Mouse (Mus musculus): Measurements from ENCODE around the gene Ccr1l1. TPM values are rescaled to one million over a fixed set of nuclear protein-coding genes. Genes with fewer than 3 reads are reported as not detected.

Gene Ccr1l1
- polyA plus RNA-seq, 1 experiment from 2014 or later: not detected

DNA sequence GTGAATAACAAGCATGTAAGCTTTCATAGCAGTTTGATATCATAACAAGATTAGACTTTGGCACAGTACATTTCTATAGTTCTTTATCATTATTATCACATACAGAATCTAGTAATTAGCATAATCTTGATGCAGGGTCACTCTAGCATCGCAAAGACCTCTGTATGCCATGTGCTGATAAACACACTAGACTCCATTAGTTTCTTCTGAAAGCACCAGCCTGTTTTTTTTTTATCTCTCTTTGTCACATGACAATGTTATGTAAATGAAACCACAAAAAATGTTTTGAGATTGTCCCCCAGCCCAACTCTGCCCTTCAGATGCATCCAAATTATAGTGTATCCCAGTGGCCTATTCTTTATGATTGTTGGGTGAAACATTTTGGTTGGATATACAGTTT, 30.4 kb downstream of the Ccr1l1 start:
- no peaks in the 10 kb centered on the region for H3K4me1 ChIP-seq (ENCODE audit: control insufficient read depth, insufficient read depth, low read length)
- ATAC-seq (ENCODE audit: low FRiP score, low TSS enrichment): no peak
- 71% methylated on average over 1 of the region's 1 CpGs for WGBS
- no peaks in the 10 kb centered on the region for H3K9me3 ChIP-seq (ENCODE audit: control insufficient read depth, low read length)
- H3K4me3 ChIP-seq (ENCODE audit: low read length): no peak overlapping the region
- H3K4me2 ChIP-seq (replicated peaks; ENCODE audit: low read depth, low read length): no peak overlapping the region
- H3K27ac ChIP-seq (ENCODE audit: low read depth, low read length): no peak overlapping the region
- H3K36me3 ChIP-seq (ENCODE audit: control insufficient read depth, insufficient read depth, low read length): no peaks in the 10 kb centered on the region
- H3K9ac ChIP-seq (ENCODE audit: low read depth, low read length): no peak overlapping the region
- no peaks in the 10 kb centered on the region for H3K27me3 ChIP-seq (ENCODE audit: control insufficient read depth, insufficient read depth, low read length)

DNA sequence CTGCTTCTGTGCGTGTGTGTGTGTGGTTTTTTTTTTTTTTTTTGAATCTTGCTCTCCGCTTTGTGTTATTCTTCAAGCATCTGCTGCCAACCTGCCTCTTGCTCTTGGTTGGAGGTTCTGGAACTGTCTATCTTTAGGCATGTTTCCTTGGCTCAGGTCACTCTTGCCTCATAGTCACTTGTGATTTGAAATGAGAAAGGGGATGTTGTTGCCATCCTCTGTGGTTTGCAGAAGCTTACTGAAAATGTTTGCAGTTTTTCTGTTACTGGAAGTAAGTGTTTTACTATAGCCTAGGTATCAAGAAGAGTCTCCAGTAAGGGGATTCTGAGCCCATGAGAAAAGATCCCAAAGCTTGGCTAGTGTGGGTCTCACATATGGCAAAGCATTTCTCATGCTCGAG, 36.2 kb downstream of the Ccr1l1 start:
- H3K4me3 ChIP-seq (ENCODE audit: low read length): no peak overlapping the region
- H3K4me1 ChIP-seq (ENCODE audit: control insufficient read depth, insufficient read depth, low read length): no peaks in the 10 kb centered on the region
- H3K9ac ChIP-seq (ENCODE audit: low read depth, low read length): no peak overlapping the region
- H3K36me3 ChIP-seq (ENCODE audit: control insufficient read depth, insufficient read depth, low read length): no peaks in the 10 kb centered on the region
- H3K27me3 ChIP-seq (ENCODE audit: control insufficient read depth, insufficient read depth, low read length): no peaks in the 10 kb centered on the region
- 86% methylated on average over 3 of the region's 3 CpGs for WGBS
- no peaks in the 10 kb centered on the region for H3K9me3 ChIP-seq (ENCODE audit: control insufficient read depth, low read length)
- no peak for ATAC-seq (ENCODE audit: low FRiP score, low TSS enrichment)
- no peak overlapping the region for H3K4me2 ChIP-seq (replicated peaks; ENCODE audit: low read depth, low read length)
- no peak overlapping the region for H3K27ac ChIP-seq (ENCODE audit: low read depth, low read length)

DNA sequence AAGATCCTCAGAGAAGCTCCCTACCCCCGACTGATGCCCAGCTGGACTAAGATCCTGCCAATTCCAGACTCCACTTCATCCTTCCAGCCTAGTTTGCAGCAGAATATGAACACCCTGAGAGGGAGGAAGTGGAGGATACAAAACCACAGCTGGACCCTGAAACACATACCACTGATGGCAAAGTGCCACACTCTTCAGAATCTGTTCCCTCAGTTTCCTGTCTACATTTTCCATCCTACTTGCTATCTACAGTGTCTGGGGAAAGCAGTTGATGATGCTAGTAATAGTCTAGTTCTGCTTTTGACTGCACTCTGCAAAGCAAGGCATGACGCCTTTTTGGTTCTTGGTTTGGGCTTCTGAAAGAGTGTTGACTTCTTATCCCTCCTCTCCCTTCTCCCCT, 36.9 kb downstream of the Ccr1l1 start:
- Histone ChIP-seq H3K36me3 (ENCODE audit: control insufficient read depth, insufficient read depth, low read length) (no peaks in the 10 kb centered on the region), H3K27me3 (ENCODE audit: control insufficient read depth, insufficient read depth, low read length) (no peaks in the 10 kb centered on the region), H3K4me2 (replicated peaks; ENCODE audit: low read depth, low read length) (no peak overlapping the region), H3K27ac (ENCODE audit: low read depth, low read length) (no peak overlapping the region), H3K9me3 (ENCODE audit: control insufficient read depth, low read length) (no peaks in the 10 kb centered on the region), H3K9ac (ENCODE audit: low read depth, low read length) (no peak overlapping the region), H3K4me1 (ENCODE audit: control insufficient read depth, insufficient read depth, low read length) (no peaks in the 10 kb centered on the region), H3K4me3 (ENCODE audit: low read length) (no peak overlapping the region)
- WGBS: 81% methylated on average over 2 of the region's 2 CpGs
- ATAC-seq (ENCODE audit: low FRiP score, low TSS enrichment): no peak

DNA sequence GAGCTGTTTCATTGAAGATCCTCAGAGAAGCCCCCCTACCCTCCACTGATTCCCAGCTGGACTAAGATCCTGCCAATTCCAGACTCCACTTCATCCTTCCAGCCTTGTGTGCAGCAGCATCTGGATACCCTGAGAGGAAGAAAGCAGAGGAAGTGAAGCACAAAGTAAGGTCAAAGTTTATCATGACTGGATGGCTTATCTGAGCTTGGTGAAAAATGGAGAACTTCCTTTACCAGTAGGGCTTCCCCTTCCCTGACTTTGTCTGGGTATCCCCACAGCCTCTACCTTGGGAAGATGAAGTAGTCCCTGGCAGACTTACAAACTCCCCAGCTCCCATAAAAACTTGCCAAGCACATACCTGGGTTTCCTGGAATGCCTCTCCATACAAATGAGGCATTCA, 37.6 kb downstream of the Ccr1l1 start:
- no peak overlapping the region for H3K9ac ChIP-seq (ENCODE audit: low read depth, low read length)
- H3K4me1 ChIP-seq (ENCODE audit: control insufficient read depth, insufficient read depth, low read length): no peaks in the 10 kb centered on the region
- no peaks in the 10 kb centered on the region for H3K27me3 ChIP-seq (ENCODE audit: control insufficient read depth, insufficient read depth, low read length)
- no peaks in the 10 kb centered on the region for H3K9me3 ChIP-seq (ENCODE audit: control insufficient read depth, low read length)
- no peak overlapping the region for H3K27ac ChIP-seq (ENCODE audit: low read depth, low read length)
- no peak for ATAC-seq (ENCODE audit: low FRiP score, low TSS enrichment)
- no peak overlapping the region for H3K4me3 ChIP-seq (ENCODE audit: low read length)
- no peak overlapping the region for H3K4me2 ChIP-seq (replicated peaks; ENCODE audit: low read depth, low read length)
- no peaks in the 10 kb centered on the region for H3K36me3 ChIP-seq (ENCODE audit: control insufficient read depth, insufficient read depth, low read length)

DNA sequence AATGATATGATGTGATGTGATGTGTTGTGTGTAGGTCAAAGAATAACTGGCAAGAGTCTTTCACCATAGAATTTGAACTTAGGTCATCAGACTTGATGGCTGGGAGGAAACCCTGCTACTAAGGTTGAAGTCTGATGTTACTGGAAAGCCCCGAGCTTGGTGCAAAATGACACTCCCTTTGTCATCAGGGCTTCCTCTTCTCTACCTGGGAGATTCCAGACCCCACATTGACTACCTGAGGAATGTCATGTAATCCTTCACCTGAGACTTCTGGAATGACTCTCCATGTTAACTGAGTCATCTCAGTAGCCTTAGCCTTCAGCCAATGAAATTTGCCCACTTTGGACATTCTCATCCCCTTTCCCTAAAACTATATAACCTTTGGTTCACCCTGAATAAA, 38.0 kb downstream of the Ccr1l1 start:
- Histone ChIP-seq H3K36me3 (ENCODE audit: control insufficient read depth, insufficient read depth, low read length) (no peaks in the 10 kb centered on the region), H3K27ac (ENCODE audit: low read depth, low read length) (no peak overlapping the region), H3K9ac (ENCODE audit: low read depth, low read length) (no peak overlapping the region), H3K9me3 (ENCODE audit: control insufficient read depth, low read length) (no peaks in the 10 kb centered on the region), H3K4me1 (ENCODE audit: control insufficient read depth, insufficient read depth, low read length) (no peaks in the 10 kb centered on the region), H3K4me3 (ENCODE audit: low read length) (no peak overlapping the region), H3K27me3 (ENCODE audit: control insufficient read depth, insufficient read depth, low read length) (no peaks in the 10 kb centered on the region), H3K4me2 (replicated peaks; ENCODE audit: low read depth, low read length) (no peak overlapping the region)
- WGBS: 50% methylated on average over 1 of the region's 1 CpGs
- no peak for ATAC-seq (ENCODE audit: low FRiP score, low TSS enrichment)

DNA sequence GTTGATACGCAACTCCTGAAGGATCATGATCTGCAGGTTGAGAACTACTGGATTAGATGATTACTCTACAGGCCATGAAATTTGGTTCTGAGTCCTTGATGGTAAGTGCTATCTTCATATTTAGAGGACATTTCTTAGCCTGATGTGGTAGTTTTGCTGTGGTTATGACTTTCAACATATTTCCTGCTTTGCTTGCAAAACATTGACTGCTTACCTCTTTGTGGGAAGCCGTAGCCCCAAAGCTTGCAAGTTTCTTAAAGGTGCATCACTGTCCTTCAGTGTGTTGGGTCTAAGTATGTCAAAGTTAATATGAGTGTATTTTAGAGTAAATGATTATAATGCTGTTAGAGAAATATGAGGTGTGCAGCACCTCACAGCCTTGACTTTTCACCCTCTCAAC, 40.2 kb downstream of the Ccr1l1 start:
- Histone ChIP-seq H3K4me1 (ENCODE audit: control insufficient read depth, insufficient read depth, low read length) (no peaks in the 10 kb centered on the region), H3K36me3 (ENCODE audit: control insufficient read depth, insufficient read depth, low read length) (no peaks in the 10 kb centered on the region), H3K4me3 (ENCODE audit: low read length) (no peak overlapping the region), H3K27ac (ENCODE audit: low read depth, low read length) (no peak overlapping the region), H3K4me2 (replicated peaks; ENCODE audit: low read depth, low read length) (no peak overlapping the region), H3K9me3 (ENCODE audit: control insufficient read depth, low read length) (no peaks in the 10 kb centered on the region), H3K9ac (ENCODE audit: low read depth, low read length) (no peak overlapping the region), H3K27me3 (ENCODE audit: control insufficient read depth, insufficient read depth, low read length) (no peaks in the 10 kb centered on the region)
- ATAC-seq (ENCODE audit: low FRiP score, low TSS enrichment): no peak
- 92% methylated on average over 2 of the region's 2 CpGs for WGBS

DNA sequence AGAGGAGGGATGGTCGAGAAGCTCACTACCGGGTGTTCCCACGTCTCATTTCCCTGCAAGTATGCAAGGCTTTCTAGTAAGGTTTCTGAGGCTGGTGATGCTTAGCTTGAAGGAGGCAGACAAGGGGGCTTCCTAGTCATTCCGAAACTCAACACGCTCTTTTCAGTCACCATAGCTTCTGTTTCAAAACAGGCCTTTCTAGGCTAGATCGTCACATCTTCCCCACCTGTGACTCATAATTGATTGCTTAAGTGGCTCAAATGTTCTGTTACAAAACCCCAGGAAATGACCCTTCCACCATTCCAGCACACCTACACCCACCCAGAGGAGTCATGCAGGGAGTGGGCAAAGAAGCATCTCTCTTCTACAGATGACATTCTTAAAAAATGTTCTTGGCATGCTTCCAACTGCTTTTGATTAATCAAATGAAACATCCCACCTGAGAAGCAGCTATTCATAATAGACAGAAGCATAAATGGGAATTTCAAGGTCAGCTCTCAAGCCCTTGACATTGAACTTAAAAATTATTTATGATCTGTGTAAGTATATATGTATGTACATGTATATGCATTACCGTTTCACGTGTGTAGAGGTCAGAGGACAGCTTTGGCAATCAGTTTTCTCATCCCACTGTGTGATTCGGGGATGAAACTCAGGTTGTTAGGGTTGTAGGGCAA, 41.5 kb downstream of the Ccr1l1 start:
- no peaks in the 10 kb centered on the region for H3K9me3 ChIP-seq (ENCODE audit: control insufficient read depth, low read length)
- no peak overlapping the region for H3K4me2 ChIP-seq (replicated peaks; ENCODE audit: low read depth, low read length)
- no peak for ATAC-seq (ENCODE audit: low FRiP score, low TSS enrichment)
- H3K36me3 ChIP-seq (ENCODE audit: control insufficient read depth, insufficient read depth, low read length): no peaks in the 10 kb centered on the region
- H3K4me3 ChIP-seq (ENCODE audit: low read length): no peak overlapping the region
- H3K9ac ChIP-seq (ENCODE audit: low read depth, low read length): no peak overlapping the region
- no peaks in the 10 kb centered on the region for H3K27me3 ChIP-seq (ENCODE audit: control insufficient read depth, insufficient read depth, low read length)
- H3K27ac ChIP-seq (ENCODE audit: low read depth, low read length): no peak overlapping the region
- 82% methylated on average over 9 of the region's 9 CpGs for WGBS
- no peaks in the 10 kb centered on the region for H3K4me1 ChIP-seq (ENCODE audit: control insufficient read depth, insufficient read depth, low read length)

DNA sequence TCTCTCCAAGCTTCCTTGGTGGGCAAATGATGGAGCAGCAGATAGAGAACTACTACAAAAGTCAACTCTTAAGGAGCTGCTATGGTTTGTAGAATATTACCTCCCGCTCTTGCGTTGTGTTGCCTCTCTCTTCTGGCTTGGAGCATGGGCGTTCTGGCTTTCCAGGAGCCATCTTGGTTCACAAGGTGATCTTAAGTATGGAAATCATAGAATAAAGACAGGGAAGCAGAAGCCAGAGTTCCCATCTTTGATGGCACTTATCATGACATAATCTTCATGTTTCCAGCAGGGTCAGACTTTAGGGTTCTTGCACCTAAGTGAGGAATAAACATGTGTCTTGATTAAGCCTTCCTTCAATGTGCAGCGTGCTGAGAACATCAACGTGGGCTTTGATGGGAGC, 42.4 kb downstream of the Ccr1l1 start:
- H3K9me3 ChIP-seq (ENCODE audit: control insufficient read depth, low read length): no peaks in the 10 kb centered on the region
- H3K27ac ChIP-seq (ENCODE audit: low read depth, low read length): no peak overlapping the region
- no peaks in the 10 kb centered on the region for H3K4me1 ChIP-seq (ENCODE audit: control insufficient read depth, insufficient read depth, low read length)
- no peak for ATAC-seq (ENCODE audit: low FRiP score, low TSS enrichment)
- WGBS: 95% methylated on average over 5 of the region's 5 CpGs
- H3K4me3 ChIP-seq (ENCODE audit: low read length): no peak overlapping the region
- H3K27me3 ChIP-seq (ENCODE audit: control insufficient read depth, insufficient read depth, low read length): no peaks in the 10 kb centered on the region
- H3K9ac ChIP-seq (ENCODE audit: low read depth, low read length): no peak overlapping the region
- H3K4me2 ChIP-seq (replicated peaks; ENCODE audit: low read depth, low read length): no peak overlapping the region
- no peaks in the 10 kb centered on the region for H3K36me3 ChIP-seq (ENCODE audit: control insufficient read depth, insufficient read depth, low read length)

DNA sequence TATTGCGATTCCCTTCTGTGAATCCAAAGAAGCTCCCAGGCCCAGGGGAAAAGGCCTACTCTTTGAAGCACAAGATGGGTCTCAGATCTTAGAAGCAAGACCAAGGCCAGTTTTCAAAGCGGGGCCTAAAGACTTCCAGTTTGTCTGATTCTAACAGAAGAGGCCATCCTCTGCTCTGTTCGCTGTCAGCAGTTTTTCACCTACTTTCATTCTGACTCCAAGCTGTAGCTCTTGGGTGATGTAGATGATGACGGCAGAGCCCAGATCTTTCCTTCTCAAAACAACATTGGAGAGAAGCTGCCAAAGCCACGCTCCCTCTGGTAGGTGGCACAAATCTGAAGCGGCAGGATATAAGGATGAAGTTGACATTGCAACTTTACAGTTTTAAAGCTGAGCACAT, 42.9 kb downstream of the Ccr1l1 start:
- 94% methylated on average over 6 of the region's 6 CpGs for WGBS
- Histone ChIP-seq H3K4me1 (ENCODE audit: control insufficient read depth, insufficient read depth, low read length) (no peaks in the 10 kb centered on the region), H3K27me3 (ENCODE audit: control insufficient read depth, insufficient read depth, low read length) (no peaks in the 10 kb centered on the region), H3K9me3 (ENCODE audit: control insufficient read depth, low read length) (no peaks in the 10 kb centered on the region), H3K4me3 (ENCODE audit: low read length) (no peak overlapping the region), H3K4me2 (replicated peaks; ENCODE audit: low read depth, low read length) (no peak overlapping the region), H3K27ac (ENCODE audit: low read depth, low read length) (no peak overlapping the region), H3K36me3 (ENCODE audit: control insufficient read depth, insufficient read depth, low read length) (no peaks in the 10 kb centered on the region), H3K9ac (ENCODE audit: low read depth, low read length) (no peak overlapping the region)
- no peak for ATAC-seq (ENCODE audit: low FRiP score, low TSS enrichment)
